Mouse (Mus musculus): ENCODE results near the gene Gast. TPM values are rescaled to one million over a fixed set of nuclear protein-coding genes. Genes with fewer than 3 reads are reported as not detected.
"Not testable (repeated sequence)": the region's sequence is repeated elsewhere in the genome, so short reads cannot be mapped to it uniquely, and the experiment has no call there.

Gene Gast
- total and polyA plus RNA-seq, 3 experiments, result not detected

- H3K36me3 ChIP-seq (replicated peaks), result no peaks in the 10 kb centered on the region
- H3K4me1 ChIP-seq (ENCODE audit: insufficient read depth, low read depth, low read length), result peaks cover 8% of the 10 kb centered on the region; the same call in 1 of the 2 replicates
- TF ChIP-seq GATA2 (IDR thresholded peaks at IDR 0.05; ENCODE audit: borderline replicate concordance, low read depth, low read length), result no peak
- no peak for TF ChIP-seq GATA1 (IDR thresholded peaks at IDR 0.05; ENCODE audit: borderline replicate concordance, low read length)
- no peak for TF ChIP-seq TAL1 (conservative IDR thresholded peaks at IDR 0.05; ENCODE audit: low read depth, low read length)
- TF ChIP-seq CTCF (IDR thresholded peaks at IDR 0.05; ENCODE audit: low read depth, low read length), result no peak
- TF ChIP-seq POLR2AphosphoS5 (IDR thresholded peaks at IDR 0.05; ENCODE audit: insufficient replicate concordance, low read depth, low read length), result no peak
- no peaks in the 10 kb centered on the region for H3K9me3 ChIP-seq (replicated peaks)
- DNase-seq (ENCODE audit: low spot score) (no peak), ATAC-seq (ENCODE audit: extremely low read depth, insufficient number of reproducible peaks, low FRiP score, poor library complexity, severe bottlenecking) (no peak)
- no peak overlapping the region for H3K4me3 ChIP-seq (ENCODE audit: low read depth, low read length)
- H3K27me3 ChIP-seq (ENCODE audit: insufficient read depth, low read length), result peaks cover 52% of the 10 kb centered on the region
Measured at GRCm38 (mm10) chr11:100356819-100357211, 22.6 kb downstream of the Gast start.

DNA sequence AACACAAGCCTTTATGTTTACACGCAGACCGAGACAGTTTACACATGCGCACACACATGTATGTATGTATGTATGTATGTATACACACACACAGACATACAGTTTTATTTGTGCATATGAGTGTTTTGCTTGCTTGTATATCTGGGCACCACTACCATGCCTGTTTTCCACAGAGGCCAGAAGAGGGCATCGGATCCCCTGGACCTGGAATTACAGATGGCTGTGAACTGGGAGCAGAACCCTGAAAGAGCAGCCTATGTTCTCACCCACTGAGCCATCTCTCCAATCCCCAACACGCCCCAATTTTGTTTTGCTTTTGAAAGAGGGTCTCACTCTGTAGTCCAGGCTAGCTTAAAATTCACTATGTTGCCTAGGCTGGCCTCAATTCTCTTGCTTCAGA, 23.2 kb downstream of the Gast start:
- peaks cover 6% of the 10 kb centered on the region; the same call in 1 of the 2 replicates for H3K4me1 ChIP-seq (ENCODE audit: insufficient read depth, low read depth, low read length)
- peaks cover 50% of the 10 kb centered on the region for H3K27me3 ChIP-seq (ENCODE audit: insufficient read depth, low read length)
- no peaks in the 10 kb centered on the region for H3K9me3 ChIP-seq (replicated peaks)
- no peak for ATAC-seq (ENCODE audit: extremely low read depth, insufficient number of reproducible peaks, low FRiP score, poor library complexity, severe bottlenecking)
- DNase-seq (ENCODE audit: low spot score), result no peak
- no peaks in the 10 kb centered on the region for H3K36me3 ChIP-seq (replicated peaks)
- no peak for TF ChIP-seq GATA2 (IDR thresholded peaks at IDR 0.05; ENCODE audit: borderline replicate concordance, low read depth, low read length)
- TF ChIP-seq POLR2AphosphoS5 (IDR thresholded peaks at IDR 0.05; ENCODE audit: insufficient replicate concordance, low read depth, low read length), result no peak
- TF ChIP-seq CTCF (IDR thresholded peaks at IDR 0.05; ENCODE audit: low read depth, low read length), result no peak
- no peak for TF ChIP-seq TAL1 (conservative IDR thresholded peaks at IDR 0.05; ENCODE audit: low read depth, low read length)
- no peak for TF ChIP-seq GATA1 (IDR thresholded peaks at IDR 0.05; ENCODE audit: borderline replicate concordance, low read length)
- H3K4me3 ChIP-seq (ENCODE audit: low read depth, low read length), result no peak overlapping the region

GRCm38 (mm10) chr11:100360175-100360574, 26.0 kb downstream of the Gast start:
- Histone ChIP-seq H3K4me3 (ENCODE audit: low read depth, low read length) (no peak overlapping the region), H3K27me3 (ENCODE audit: insufficient read depth, low read length) (peaks cover 39% of the 10 kb centered on the region), H3K4me1 (ENCODE audit: insufficient read depth, low read depth, low read length) (peaks cover 8% of the 10 kb centered on the region; the same call in 1 of the 2 replicates), H3K9me3 (replicated peaks) (no peaks in the 10 kb centered on the region), H3K36me3 (replicated peaks) (no peaks in the 10 kb centered on the region)
- DNase-seq (ENCODE audit: low spot score) (no peak), ATAC-seq (ENCODE audit: extremely low read depth, insufficient number of reproducible peaks, low FRiP score, poor library complexity, severe bottlenecking) (no peak)
- TF ChIP-seq TAL1 (conservative IDR thresholded peaks at IDR 0.05; ENCODE audit: low read depth, low read length) (no peak), GATA1 (IDR thresholded peaks at IDR 0.05; ENCODE audit: borderline replicate concordance, low read length) (no peak), CTCF (IDR thresholded peaks at IDR 0.05; ENCODE audit: low read depth, low read length) (no peak), POLR2AphosphoS5 (IDR thresholded peaks at IDR 0.05; ENCODE audit: insufficient replicate concordance, low read depth, low read length) (no peak), GATA2 (IDR thresholded peaks at IDR 0.05; ENCODE audit: borderline replicate concordance, low read depth, low read length) (no peak)

- not testable (repeated sequence) for H3K36me3 ChIP-seq (replicated peaks); H3K9me3 ChIP-seq (replicated peaks); DNase-seq (ENCODE audit: low spot score); ATAC-seq (ENCODE audit: extremely low read depth, insufficient number of reproducible peaks, low FRiP score, poor library complexity, severe bottlenecking); H3K4me3 ChIP-seq (ENCODE audit: low read depth, low read length); H3K4me1 ChIP-seq (ENCODE audit: insufficient read depth, low read depth, low read length)
- peaks cover 31% of the 10 kb centered on the region for H3K27me3 ChIP-seq (ENCODE audit: insufficient read depth, low read length)
Measured at GRCm38 (mm10) chr11:100361059-100361458, 26.9 kb downstream of the Gast start.

DNA sequence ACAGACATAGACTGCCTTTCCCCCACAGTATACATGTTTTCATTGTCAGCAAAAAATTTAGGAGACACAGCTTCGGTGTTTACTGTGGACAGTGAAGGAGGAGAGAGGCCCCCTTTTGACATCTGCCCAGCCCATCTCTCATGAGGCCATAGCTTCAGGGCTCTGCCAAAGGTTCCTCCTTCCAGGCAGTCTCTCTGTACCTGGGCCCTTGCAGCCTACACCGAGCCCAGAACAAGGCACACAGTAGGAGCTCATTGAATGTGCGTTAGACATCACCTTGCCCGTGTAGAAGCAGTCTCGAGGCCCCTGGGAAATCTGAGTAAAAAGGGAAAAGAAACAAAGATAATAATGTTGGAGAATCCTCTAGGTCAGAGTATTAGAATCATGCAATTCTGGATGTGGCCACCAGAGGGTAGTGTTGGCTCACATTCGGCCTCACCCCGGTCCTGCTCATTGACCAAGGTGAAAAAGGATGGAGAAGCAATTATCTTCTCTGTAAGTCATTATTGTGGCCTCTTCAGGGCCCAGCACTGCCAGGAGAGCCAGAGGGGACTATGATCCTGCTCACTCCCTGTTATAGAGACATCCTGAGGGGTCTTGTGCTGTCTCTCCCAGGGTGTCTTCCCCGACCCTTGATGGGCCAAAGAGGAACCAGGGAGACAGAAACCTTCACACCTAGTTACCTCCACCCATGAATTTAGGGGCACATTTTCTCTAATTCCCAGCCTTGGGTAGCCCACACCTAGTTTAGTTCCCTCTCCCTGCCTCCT, 28.2 kb downstream of the Gast start:
- peaks cover 22% of the 10 kb centered on the region for H3K27me3 ChIP-seq (ENCODE audit: insufficient read depth, low read length)
- TF ChIP-seq CTCF (IDR thresholded peaks at IDR 0.05; ENCODE audit: low read depth, low read length) (peak; percentile 75), GATA1 (IDR thresholded peaks at IDR 0.05; ENCODE audit: borderline replicate concordance, low read length) (no peak), TAL1 (conservative IDR thresholded peaks at IDR 0.05; ENCODE audit: low read depth, low read length) (no peak), GATA2 (IDR thresholded peaks at IDR 0.05; ENCODE audit: borderline replicate concordance, low read depth, low read length) (no peak)
- H3K4me3 ChIP-seq (ENCODE audit: low read depth, low read length), result no peak overlapping the region
- ATAC-seq (ENCODE audit: extremely low read depth, insufficient number of reproducible peaks, low FRiP score, poor library complexity, severe bottlenecking), result no peak
- H3K36me3 ChIP-seq (replicated peaks), result no peaks in the 10 kb centered on the region
- H3K9me3 ChIP-seq (replicated peaks), result no peaks in the 10 kb centered on the region
- peak; percentile 63 for DNase-seq (ENCODE audit: low spot score)
- 0 out of 2 replicates have a peak, but pooled peaks cover 3% of the 10 kb centered on the region for H3K4me1 ChIP-seq (ENCODE audit: insufficient read depth, low read depth, low read length)

- peaks cover 19% of the 10 kb centered on the region for H3K27me3 ChIP-seq (ENCODE audit: insufficient read depth, low read length)
- DNase-seq (ENCODE audit: low spot score), result no peak
- TF ChIP-seq POLR2AphosphoS5 (IDR thresholded peaks at IDR 0.05; ENCODE audit: insufficient replicate concordance, low read depth, low read length), result no peak
- TF ChIP-seq GATA2 (IDR thresholded peaks at IDR 0.05; ENCODE audit: borderline replicate concordance, low read depth, low read length), result no peak
- TF ChIP-seq CTCF (IDR thresholded peaks at IDR 0.05; ENCODE audit: low read depth, low read length), result no peak
- TF ChIP-seq TAL1 (conservative IDR thresholded peaks at IDR 0.05; ENCODE audit: low read depth, low read length), result no peak
- TF ChIP-seq GATA1 (IDR thresholded peaks at IDR 0.05; ENCODE audit: borderline replicate concordance, low read length), result no peak
- 0 out of 2 replicates have a peak, but pooled peaks cover 3% of the 10 kb centered on the region for H3K4me1 ChIP-seq (ENCODE audit: insufficient read depth, low read depth, low read length)
- no peaks in the 10 kb centered on the region for H3K9me3 ChIP-seq (replicated peaks)
- no peak overlapping the region for H3K4me3 ChIP-seq (ENCODE audit: low read depth, low read length)
- no peaks in the 10 kb centered on the region for H3K36me3 ChIP-seq (replicated peaks)
- no peak for ATAC-seq (ENCODE audit: extremely low read depth, insufficient number of reproducible peaks, low FRiP score, poor library complexity, severe bottlenecking)
Measured at GRCm38 (mm10) chr11:100362979-100363562, 28.9 kb downstream of the Gast start.

Measured in G1E (cell line).